Mouse (Mus musculus): Measurements from ENCODE around the gene Hivep3.

DNA sequence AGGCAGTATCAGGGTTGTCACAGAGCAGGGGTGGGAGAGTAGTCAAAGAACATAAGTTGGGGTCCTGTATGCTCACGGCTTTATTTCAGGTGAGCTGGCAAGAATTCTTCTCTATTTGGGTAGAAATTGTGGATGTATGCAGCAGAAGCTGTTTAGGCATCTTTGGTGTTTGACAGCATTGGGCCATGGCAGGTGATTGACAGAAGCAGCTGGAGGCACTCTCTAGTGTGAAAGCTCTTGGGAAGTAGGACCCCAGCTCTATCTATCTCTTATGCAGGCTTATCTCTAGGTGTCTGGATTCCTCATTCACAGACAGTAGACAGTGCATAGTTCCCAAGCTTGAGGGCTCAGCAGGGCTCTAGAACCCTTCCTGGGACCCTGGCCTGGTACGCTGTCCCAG lies 47.8 kb upstream of the Hivep3 start:
- no peak for TF ChIP-seq CTCF (IDR thresholded peaks at IDR 0.05 in 2 of 3, conservative IDR thresholded peaks at IDR 0.05 in 1 of 3; ENCODE audit: control insufficient read depth in 1 of 3, insufficient read depth in 1 of 3, low read depth in 2 of 3, low read length in 3 of 3, poor library complexity in 1 of 3, severe bottlenecking in 1 of 3)
- no peak for TF ChIP-seq GATA1 (IDR thresholded peaks at IDR 0.05; ENCODE audit: low read depth, low read length)
- TF ChIP-seq RAD21 (IDR thresholded peaks at IDR 0.05; ENCODE audit: low read depth, low read length): no peak

All from MEL (cell line).